Mouse (Mus musculus) left cerebral cortex, adult 8-10 months (tissue): ENCODE results near the gene Cmtm7. TPM values are rescaled to one million over a fixed set of nuclear protein-coding genes. Genes with fewer than 3 reads are reported as not detected.

Experiments used
- DNase-seq, 2 experiments: peaks; one replicate each; pipeline ENCODE4 v3.0.0; 2022; ENCODE audit warnings: low spot score in 2 of 2
- total RNA-seq, 4 experiments: library from RNA; stranded (reverse); gene quantifications; 2 replicates each; pipeline ENCODE4 v1.2.4; 2022

Gene Cmtm7
- total RNA-seq, 4 experiments from 2014 or later: 2.7 to 6.4 (median 4.9) TPM

DNA sequence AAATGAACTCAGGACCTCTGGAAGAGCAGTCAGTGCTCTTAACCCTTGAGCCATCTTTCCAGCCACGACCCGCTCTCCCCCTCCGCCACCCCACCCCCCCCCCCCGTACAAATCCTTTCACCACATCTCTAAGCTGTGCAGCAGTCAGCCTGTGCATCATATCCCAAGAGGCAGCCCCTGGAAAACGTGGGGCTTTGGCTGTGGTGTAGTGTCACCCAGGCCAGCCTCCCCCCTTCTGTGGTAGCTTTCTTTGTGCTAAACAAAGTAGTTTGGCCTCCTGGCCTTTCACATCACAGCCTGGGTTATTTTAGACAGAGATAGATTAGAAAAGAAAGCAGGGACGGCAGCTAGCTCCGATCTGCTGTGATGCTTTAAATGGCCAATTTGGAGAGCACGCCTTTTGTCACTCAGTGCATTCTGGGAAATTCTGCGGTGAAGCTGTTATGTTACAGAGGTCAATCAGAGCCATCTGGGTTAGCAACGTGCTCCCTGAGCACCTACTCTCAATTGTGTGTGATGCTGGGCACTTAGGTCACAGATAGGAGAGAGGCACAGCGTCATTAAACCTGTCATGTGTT is 14.9 kb upstream of the Cmtm7 start:
- no peak for DNase-seq

DNA sequence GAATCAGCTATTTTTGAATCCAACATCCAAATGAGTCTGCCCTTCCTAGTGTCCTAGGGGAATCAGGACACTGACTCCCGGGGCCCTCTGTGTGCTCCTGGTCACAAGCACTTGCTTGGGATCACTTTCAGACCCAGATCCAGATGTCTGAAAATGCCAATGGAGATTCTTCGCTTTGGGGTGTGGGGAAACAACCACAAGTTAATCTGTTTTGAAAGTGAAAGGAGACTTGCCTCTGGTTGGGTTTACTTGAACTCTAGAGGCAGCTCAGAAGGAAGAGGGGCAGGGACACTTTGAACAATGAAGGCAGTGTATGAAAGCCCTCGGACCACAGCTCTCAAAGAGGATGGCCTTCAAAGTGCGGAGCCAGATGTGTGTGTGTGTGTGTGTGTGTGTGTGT is 12.8 kb upstream of the Cmtm7 start:
- no peak for DNase-seq

DNA sequence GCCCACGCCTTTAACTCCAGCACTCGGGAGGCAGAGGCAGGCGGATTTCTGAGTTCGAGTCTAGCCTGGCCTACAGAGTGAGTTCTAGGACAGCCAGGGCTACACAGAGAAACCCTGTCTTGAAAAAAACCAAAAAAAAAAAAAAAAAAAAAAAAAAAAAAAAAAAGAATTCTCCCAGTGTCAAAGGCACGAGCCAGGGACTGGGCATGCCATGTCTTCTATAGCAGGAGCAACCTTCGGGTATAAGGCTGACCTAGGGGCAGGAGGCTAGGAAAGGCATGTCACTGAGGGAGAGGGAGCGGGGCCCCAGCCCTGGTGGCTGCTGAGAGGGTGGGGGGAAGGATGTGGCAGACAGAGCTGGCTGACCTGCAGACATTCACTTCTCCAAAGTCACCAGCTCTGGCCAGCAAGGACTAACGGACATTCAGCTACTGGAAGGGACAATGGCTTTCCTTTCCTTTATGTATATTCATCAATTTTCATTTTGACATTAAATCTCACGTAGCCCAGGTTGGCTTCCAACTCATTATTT is 12.2 kb upstream of the Cmtm7 start:
- no peak for DNase-seq

DNA sequence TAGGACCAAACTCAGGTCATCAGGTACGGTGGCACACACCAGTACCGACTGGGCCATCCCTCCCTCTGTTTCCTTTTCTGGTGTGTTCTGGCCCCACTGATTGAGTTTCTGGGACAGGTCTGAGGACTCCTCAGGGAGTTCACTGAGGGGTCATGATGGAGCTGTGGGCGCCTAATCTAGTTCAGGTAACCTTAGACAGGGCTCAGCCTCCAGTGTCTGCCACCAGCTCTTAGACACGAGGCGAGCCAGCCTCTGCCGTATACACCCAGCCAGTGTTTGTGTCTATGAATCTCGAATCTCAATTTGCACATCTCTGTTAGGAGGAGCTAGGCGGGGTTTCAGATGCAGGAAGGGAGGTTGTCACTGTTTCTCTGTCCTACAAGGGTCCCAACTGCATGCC is 8.3 kb upstream of the Cmtm7 start:
- no peak for DNase-seq

DNA sequence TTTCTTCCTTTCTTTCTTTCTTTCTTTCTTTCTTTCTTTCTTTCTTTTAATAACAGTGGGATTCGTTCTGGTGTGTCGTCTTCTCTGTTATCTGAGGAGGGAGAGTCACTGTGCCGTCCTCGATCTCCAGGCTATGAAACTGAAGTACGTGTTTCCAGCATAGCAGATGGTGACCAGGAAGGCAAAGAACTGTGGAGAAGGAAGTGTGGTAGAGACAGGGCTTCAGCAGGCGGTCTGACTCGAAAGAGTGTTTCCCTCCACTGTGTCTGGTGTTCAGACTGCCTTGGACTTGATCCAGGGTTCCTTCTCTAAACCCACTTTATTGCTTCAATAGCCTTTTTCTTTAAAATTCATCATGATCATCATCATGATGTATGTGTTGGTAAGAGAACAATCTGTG is 7.9 kb upstream of the Cmtm7 start:
- DNase-seq: no peak

DNA sequence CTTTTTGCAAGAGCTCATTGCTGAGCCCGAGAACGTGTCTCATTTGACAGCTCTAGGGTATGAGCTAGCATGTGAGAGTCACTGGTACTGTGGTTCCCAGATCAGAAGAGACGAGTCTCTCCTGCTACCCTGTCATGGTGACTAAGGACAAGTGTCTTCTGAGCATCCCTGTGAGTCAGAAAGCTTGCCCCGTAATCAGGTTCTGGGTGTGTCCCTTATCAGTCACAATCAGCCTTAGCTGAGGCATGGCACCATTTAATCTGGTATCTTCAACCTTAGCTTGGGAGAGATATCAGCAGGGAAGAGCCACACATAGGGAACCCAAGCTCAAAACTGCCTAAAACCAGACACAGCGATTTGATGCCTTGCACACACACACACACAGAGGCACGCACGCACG is 7.0 kb upstream of the Cmtm7 start:
- no peak for DNase-seq

DNA sequence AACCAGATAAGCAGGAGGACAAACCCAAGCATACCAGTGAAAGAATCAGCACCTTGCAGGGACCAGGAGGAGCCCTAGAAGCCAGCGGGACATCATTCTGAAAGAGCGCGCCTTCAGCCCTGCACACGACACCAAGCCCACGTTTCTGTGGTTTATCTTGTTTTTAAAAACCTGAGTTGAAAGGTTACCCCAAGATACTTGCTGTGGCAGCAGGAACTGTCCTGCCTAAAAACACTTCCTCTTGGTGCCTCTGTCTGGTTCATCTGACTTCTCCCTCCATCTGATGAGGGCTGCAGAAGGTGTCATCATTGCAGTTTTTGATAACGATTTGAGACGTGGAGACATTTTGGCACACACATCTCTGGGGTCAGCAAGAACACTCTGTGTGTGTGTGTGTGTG is 6.1 kb upstream of the Cmtm7 start:
- no peak for DNase-seq

DNA sequence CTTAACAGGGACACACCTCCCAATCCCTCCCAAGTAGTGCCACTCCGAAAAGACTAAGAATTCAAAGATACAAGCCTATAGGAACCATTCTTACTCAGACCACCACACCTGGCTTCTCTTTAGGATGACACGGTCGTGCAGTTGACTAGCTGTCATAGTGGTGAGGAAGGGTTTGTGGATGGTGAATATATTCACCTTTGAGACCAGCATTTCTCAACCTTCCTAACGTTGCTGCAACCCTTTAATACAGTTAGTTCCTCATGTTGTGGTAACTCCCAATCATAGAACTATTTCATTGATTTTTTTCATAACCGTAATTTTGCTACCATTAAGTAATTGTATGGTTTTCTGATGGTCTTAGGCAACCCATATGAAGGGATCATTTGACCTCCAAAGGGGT is 5.5 kb upstream of the Cmtm7 start:
- DNase-seq: no peak

DNA sequence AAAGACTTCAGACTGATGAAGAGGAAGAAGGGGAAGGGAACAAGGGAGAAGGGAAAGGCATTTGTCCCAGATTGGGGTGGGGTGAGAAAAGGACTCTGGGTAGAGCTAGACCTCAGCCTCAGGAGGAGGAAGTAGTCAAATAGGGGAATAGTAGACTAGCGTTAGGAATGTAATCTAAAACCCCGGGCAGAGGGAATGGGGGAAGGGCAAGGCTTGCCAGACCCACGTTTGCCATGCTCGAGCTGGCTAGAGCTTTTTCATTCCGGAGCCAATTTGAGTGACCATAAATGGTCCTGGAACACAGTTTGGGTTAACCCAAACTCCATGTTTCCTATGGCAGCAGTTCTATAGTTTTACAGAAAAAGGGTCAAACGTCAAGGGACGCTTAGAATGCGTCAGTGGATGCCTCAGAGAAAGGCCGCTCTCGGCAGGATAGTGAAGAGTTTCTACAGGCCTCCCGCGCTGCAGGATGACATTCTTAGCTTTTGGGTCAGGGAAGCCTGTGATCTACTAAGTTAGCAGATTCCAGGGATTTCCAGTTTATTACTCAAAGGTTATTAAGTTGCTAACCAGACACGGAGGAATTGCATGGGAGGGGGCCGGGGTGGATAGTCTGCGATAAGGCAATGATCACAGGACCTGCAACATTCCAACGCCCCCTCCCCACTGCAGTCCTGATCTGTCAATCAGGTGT is 3.9 kb upstream of the Cmtm7 start:
- no peak for DNase-seq

DNA sequence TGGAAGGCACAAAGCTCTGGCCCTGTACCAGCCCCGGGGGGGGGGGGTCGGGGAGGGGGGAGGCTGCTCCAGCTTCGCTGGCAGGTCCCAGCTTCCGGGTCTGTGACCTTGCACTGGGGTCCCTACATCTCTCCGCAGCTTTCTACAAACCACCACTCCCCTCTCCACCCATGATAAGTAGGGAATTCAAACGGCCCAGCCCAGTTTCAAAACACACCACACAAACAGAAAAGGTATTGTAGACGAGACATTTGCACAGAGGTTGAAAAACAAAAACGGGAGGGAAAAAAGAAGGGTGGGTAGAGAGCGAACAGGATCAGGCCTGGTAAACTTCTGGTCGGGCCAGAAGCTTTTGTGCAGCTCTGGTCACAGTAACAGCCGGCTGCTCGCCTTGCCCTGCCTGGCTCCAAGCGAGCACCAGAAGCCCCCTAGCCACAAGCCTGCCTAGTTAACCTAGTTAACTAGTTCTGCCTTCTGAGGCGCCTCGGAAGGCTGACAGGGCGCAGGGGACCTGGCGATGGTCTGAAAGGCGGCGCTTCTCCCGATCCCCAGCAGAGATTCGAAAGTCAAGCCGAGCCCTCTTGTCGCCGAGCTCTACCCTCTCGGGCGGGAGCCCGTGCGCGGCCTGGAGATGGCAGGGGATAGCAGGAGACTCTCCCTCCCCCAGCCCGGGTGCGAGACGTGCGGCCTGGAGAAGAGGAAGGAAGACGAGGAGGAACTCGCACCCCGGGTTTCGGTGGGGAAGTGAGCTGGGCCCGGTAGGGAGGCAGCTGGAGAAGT is 720 bp downstream of the Cmtm7 start:
- DNase-seq: no peak

DNA sequence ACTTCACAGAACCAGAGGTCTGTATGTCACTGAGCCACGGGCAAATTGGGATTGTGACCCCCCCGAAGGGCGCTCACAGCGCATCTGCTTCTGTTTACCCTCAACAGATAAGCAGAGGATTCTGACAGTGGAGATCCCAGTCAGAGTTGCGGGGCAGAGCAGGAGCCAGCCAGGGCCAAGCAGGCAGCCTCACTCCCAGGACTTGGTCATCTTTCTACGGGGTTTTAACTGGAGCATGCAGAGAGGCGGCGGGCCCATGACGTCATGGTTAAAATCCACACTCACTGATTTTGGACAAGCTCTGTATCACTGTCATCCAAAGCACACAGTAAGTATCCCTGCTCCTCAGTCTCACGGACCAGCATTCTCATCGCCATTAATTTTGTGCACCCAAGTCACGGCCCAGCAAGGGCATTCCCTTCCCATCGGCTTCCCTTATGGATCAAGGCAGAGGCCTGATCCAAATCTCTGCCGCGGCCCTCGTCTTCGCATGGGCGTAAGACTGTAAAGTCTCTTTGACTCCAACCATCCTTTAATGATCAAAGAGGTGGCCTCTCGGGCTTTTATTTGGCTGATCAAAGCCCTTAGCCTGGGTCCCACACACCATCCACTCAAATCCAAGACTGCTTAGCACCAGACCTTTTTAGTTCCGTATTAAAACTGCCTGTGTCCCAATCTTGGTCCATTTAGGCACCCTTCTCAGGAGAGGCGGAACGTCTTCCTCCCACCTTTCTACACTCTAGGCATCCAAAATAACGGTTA is 1.5 kb downstream of the Cmtm7 start:
- no peak for DNase-seq

DNA sequence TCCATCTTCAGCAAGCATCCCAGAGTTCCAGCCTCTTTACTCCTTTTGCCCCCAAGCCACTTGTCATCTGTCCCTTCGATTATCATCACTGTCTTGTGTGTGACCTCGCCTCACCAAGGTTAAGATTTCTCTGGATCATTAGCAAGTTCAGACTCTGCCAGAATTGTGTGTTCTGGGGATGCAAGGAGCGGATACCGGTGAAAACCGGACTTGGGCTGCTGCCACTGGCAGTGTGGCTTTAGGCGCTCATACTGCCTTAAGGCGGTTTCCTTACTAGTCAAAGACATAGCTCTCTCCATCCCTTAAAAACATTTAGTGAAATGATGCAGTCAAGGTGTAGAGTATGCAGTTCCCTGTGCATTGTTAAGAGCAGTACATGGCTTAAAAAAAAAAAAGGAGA is 2.8 kb downstream of the Cmtm7 start:
- no peak for DNase-seq

DNA sequence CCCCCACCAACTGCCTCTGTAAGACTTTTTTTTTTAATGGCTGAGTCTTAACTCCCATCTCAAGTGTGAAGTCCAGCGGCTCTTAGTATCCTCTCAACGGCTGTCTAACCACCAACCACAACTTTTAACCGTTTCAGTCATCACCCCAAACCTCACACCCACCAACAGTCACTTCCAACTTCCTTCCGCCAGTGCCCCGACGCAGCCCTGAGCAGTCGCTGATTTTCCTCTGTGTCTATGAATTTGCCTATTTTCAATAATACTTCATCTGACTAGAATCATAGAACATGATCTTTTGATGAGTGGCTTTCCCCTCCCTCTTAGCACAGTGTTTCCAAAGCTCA is 3.6 kb downstream of the Cmtm7 start:
- no peak for DNase-seq

DNA sequence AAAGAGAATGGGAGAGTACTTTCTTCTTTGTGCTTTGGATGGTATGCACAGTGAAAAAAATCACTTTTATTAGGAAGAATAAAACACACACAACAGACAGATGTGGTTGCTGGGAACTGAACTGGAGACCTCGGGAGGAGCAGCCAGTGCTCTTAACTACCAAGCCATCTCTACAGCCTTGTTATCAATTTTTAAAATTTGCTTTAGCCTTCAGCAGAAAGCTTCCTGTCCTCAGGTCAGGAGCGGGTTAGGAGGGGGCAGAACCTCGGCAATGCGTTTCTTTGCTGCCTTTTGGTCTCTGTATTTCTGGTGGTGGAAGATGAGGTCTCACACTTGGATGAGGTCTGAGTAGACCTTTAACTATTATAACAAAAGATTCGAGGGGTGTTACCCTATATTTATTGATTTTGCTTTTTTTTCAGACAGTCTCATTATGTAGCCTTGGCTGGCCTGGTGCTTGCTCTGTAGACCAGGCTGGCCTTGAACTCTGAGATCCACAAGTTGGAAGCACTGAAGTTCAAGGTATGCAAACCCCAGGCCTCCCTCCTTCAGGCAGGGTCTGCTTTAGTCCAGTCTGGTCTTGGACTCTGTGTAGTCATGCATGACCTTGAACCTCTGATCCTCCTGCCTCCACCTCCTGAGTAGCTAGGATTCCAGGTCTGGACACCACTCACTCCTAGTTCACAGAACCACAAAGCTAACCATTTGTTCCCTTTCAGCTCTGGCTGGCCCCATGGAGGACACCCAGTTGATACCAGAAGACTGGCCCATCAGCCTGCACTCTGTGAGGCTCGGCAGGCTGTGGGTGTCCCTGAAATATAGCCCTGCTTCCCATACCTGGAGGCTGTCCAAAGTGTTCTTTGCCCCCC is 4.2 kb downstream of the Cmtm7 start:
- DNase-seq: no peak

DNA sequence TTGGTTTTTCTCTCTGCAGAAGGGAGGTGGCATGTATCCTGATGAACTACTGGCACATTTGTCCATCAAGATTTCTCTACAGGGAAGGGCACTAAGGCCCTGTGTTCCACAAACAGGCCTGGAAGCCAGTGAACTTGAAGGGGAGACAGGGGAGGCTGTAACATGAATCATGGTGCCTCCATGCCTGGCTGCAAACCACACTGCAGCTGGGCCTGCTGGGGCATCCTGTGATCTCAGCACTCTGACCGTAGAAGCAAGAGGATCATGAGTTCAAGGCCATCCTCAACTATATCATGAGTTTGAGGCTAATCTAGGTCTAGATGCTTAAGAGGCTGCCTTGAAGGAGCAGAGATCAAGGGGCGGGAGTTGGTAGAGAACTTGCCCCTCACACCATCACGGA is 5.3 kb downstream of the Cmtm7 start:
- no peak for DNase-seq

DNA sequence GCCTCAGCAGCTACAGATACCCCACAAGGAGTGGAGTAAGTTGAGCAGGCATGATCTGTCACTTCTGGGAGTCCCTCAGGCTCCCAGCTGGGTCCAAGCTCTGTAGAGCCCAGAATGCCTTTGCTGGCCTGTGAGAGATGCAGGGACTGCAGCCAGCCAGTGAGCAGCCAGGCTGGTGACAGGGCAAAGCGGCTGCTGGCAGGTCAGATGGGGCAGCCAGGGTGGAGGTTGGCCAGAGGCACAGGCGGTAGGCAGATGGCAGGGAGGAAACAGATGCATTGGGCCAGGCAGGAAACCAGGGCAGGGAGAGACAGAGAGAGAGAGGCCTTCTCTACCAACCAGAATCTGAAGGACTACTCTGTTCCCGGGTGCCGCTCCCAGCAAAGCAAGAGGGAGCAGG is 6.4 kb downstream of the Cmtm7 start:
- no peak for DNase-seq

DNA sequence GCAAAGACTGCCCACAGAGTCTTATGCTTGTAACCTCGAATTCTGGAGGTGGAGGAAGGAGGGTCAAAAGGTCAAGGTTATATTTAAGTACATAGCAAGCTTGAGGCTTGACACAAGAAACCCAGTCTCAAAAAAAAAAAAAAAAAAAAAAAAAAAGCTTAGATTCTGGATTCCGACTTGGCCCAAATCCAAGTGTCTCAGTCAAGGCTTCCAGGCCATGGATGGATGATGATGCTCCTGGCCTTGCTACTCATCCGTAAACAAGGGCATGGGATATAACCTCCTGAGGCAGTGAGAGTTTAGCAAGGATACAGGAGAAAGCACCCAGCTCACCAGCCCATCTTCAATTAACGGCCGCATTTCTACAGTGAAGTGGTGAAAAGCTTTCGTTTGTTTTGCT is 7.0 kb downstream of the Cmtm7 start:
- no peak for DNase-seq

DNA sequence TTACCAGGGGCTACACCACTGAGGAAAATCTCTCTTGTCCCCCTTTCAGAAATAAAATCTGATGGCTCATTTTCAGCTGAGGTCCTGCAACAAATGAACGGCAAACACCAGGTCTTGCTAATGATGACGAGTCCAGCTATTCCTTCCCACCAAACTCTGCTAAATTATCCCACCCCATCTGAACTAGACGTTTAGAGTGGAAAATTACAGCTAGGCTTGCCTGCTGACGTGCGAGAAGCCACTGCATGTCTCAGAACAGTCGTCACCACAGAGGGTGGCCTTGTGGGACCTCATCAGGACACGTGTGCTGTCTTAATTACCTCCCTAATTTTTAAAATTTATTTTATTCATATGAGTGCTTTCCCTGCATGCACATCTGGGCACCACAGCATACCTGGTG is 10.1 kb downstream of the Cmtm7 start:
- DNase-seq: no peak

DNA sequence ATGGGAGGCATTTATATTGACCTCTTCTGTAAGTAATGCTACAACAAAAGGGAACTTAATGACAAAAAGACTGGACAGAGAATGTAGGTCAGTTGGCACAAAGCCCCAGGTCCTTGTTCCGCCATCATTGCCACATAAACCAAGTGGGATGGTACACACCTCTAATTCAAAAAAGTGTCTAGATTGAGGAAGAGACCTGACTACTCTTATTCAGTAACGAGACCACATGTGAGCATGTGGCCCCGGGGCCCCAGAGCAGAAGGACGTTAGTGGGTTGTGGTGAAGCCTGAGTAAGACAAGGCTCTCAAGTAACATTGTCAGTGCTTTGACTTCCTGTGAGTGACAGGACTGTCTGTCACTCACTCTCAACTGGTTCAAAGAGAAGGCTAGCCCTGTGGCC is 11.4 kb downstream of the Cmtm7 start:
- no peak for DNase-seq

DNA sequence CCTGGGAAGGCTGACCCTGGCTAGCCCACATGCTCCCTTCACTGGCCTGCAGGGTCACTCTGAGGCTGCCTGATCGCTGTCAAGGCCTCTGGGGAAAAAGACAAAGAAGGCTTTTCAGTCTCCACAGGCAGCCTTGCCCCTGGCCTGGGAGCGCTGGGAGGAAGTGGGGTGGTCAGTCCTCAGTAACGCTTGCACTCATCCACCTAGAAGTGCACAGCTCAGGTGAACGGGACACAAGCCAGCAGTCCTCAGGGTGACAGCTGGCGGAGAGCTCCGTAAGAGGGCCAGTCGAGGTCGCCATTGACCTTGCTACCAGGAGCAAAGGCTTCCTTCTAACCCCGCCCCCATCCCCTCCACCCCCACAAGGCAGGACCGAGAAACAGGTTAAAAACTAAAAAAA is 13.6 kb downstream of the Cmtm7 start:
- no peak for DNase-seq

DNA sequence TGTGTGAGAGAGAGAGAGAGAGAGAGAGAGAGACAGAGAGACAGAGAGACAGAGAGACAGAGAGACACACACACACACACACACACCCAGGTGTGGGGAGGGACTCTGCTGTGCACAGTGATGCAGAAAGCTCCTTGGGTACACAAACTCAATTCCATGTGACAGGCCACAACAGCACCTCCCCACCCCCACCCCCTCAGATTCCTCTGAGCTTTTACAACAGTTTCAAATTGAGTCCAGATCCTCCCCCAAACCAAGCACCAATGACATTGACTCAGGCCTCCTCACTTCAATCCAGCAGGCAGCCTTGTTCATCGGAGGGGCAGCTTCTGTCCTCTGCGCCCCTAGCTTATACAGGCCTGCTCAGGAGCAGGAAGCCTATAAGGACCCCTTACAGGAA is 14.1 kb downstream of the Cmtm7 start:
- DNase-seq: no peak
